Mouse (Mus musculus) cerebral cortex, adult 2 months (tissue): ENCODE data around the gene Cnot3.

ENCODE experiments used
- WGBS: fragments of 180-500 bp; shearing (Covaris S2); methylation state at CpG from one replicate; pipeline ENCODE4 v1.1.7; 2018; 5-methylcytosine and 5-hydroxymethylcytosine counted together

Cnot3 gene

DNA sequence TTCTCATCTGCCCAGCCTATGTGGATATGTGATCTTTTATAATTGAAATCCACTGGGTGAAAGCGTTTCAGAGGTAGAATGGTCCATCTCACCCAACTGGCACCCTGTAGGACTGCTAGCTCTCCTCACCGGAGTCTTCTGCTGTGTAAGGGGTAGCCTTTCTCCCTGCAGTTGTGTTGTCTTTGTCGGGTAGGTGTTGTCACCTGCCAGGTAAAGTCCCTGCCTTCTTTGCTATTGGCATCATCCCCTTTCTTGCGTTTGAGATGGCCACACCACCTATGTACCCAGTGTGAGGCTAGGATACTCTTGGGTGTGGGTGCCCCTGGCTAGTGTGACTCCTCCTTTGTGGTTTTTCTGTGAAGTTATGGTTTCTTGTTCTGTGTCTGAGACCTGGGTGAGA lies 1.6 kb downstream of the Cnot3 start:
- 47% methylated on average over 4 of the region's 4 CpGs for WGBS

DNA sequence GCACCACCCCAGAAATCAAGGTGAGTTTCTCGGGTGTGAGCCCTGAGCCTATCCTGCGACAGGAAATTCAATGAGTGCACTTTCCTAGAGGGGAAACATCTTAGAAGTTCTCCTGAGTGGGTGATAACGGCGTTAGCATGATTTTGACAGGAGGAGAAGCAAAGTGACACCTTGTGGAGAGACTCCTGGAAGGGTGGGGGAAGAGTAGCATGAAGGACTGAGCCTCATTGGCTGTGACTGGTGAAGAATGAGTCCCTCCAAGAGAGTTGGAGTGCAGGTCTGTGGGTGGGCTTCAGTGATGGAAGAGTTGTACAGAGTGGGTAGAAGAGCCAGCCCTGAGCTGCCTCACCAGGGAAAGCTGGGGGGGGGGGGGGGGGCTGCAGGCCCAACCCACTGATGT lies 11.9 kb downstream of the Cnot3 start:
- WGBS = 61% methylated on average over 4 of the region's 4 CpGs

DNA sequence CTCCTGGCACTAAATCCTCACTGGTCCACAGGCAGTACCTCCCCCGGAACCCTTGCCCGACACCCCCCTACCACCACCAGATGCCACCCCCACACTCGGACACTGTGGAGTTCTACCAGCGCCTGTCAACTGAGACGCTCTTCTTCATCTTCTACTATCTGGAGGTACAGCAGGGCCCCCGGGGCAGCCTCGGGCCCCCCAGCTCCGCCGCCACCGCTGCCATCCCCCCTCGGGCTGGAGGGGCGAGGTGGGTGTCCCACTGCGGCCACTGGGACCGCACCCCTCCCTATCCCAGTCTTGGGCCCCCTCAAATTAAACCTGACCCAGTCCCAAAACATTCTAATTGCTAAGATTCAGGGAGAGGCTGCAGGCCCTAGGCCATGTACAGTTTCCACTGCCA lies 13.5 kb downstream of the Cnot3 start:
- WGBS = 91% methylated on average over 14 of the region's 14 CpGs

DNA sequence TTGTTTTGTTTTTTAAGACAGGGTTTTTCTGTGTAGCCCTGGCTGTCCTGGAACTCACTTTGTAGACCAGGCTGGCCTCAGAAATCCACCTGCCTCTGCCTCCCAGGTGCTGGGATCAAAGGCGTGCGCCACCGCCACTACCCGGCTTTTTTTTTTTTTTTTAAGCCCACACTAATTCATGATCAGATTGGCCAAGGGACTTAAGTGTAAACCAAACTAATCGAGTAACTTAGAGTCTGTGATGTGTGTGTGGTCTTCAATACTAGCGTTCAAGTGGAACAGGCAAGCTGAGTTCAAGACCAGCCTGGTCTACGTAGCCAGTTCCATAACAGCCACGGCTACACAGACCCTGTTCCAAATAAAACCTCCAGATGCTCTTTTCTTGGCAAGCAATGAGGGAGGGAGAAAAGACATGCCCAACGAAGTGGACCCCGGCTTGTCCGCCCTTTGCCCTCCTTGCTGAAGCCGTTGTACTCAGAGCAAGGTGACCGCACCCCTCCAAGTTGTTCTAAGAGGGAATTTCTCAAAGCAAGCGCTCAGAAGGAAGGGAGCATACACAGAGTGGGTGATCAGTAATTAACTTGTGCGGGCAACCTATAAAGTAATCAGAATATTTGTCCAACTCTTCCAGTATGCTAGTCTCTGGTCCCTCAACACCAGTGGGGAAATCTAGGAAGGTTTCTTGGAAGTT lies 19.6 kb downstream of the Cnot3 start:
- WGBS = 22% methylated on average over 15 of the region's 15 CpGs

DNA sequence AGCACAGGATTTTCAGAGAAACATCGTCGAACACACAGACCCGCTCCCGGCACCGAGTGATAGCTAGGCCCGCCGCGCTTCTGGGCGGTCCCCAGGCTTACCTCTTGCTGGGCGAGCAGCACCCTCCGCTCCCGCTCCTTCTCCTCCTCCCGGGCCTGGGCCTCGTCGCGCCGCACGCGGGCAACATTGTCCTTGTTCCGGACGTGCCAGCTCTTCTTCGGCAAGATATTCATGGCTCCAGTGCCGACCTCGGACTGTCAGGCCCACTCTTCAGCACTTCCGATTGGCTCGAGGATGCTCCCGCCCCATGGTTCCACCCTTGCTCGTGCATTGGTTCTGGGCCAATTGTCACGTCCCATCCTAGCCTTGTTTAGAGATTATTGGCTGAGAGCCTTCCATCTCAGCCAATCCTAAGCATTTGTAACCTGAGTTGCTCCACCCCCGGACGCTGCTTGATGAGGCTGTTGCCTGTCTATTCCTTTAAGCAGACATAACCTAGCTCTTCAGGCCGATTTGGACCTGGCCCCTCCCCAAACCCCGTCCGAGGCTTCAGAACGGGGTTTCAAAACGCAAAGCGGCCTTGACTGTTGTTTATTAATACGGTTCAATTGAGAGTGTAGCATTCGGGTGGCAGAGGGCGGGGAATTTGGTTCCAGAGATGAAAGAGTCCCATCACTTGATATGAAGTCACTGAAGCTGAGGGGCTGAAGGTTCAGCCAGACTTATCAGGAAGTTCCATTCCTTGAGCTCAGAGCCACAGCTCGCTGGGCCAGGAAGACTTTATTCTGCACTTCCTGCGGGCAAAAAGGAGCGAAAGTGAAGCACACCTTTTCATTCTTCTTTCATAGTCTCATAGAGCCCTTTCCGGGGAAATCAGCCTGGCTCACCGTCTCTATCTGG lies 20.4 kb downstream of the Cnot3 start, which contains the start of gene Leng1:
TSS of gene Leng1 (minus strand) at position 626 of the 900 bp plus-strand sequence.
- WGBS = 2% methylated on average over 45 of the region's 45 CpGs

DNA sequence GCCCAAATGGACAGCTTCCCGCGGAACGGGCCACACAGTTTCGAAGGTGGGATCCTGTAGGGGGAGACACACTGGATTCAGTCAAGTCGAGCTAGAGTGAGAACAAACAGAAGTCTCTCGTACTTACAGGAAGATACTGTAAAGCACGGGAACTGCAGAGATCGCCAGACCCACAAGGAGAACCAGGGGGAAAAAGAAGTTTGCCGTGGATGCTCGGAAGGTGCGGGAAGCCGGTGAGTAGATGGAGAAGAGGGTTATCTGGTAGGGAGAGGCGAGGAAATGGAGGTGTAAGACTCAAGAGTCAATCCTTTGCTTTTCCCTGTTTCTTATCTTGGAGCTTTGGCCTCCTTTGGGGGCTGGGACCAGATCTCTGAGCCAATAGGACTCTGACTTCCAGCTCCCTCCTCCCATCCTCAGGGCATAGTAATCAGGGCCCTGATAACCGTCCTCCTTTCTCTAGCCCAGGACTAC lies 21.9 kb downstream of the Cnot3 start:
- WGBS = 41% methylated on average over 14 of the region's 14 CpGs

DNA sequence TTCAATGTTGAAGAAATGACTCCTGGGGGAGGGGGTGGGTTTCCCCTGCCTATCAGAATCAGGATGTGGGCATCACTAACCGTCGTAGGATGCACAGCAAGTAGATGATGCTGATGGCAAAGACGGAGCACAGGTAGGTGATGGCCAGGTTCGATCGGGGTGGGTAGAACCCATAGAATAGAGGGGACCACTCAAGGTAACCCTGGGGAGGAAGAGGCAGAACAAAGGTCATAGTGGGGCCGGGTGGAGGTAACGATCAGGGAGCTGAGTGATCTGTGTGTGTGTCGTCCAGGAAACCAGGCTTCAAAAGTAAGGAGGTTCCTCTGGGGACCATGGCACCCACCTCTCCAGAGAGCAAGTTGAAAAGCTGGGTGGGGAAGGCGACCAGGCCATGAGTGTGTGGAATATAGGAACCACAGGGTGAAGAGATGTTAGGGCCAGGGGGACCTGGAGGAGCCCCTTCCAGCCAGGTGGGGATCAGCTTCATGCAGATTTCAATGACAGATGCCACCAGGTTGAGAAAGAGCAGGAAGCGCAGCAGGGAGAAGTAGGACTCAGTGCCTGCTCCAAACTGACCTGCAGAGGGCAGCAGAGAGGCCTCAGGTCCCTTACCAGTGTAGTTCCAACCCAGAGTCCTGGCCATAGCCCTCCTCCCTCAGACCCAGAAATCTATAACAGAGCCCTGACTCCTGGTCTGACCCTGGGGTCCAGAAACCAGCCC lies 29.6 kb downstream of the Cnot3 start:
- 66% methylated on average over 10 of the region's 10 CpGs for WGBS

DNA sequence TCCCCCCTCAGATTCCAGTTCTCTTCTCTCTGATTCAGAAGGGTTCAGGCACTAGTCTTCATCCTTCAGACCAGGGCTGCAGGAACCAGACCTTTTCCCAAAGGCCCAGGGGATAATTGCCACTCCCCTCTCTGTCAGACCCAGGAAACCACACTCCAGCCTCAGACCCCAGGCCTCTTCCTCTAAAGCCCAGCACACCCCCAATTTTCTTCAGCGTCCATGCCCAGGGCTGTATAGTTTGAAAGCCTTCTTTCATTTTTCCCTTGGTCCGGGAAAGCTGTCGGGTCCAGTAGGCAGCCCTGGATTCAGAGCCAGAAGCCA lies 30.1 kb downstream of the Cnot3 start:
- 79% methylated on average over 3 of the region's 3 CpGs for WGBS

DNA sequence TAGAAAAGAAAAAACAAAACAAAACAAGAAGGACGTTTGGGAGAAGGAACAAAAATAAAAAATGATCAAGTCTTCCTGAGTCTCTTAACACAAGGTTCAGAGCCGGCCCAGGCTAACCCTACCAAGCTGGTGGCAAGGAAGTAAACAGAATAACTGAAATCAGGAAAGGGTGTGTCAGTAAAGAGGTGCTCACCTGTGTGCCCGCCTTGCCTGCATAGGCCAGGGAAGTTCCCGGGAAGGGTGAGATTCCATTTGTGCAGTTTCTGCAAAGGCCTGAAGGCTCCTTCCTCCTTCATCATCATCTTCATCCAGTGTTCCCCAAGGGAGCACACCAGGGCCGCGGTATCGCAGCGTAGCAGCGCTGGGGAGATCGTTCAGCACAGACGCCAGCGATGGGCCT lies 31.3 kb downstream of the Cnot3 start:
- WGBS = 89% methylated on average over 12 of the region's 12 CpGs

DNA sequence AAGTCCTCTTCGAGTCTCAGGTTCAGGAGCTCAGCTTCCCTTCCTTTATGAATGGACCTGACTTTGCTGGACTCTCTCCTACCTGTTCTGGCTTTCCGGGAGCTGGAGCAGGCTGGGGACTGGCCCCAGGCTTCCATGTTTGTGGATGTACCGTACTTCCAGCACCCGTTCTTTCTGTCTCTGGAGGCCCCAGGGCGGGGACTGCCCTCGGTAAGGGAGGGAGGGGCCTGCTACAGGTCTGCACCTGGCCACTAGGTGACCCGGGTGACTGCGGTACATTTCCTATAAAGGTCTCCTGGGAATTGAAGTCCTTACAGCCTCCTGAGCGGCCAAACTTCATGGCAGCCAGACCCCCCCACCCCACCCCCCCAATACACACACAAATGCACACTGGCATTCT lies 32.3 kb downstream of the Cnot3 start, which contains the start of gene Tmc4:
TSS of gene Tmc4 (minus strand) at position 212 of the 400 bp plus-strand sequence.
- WGBS = 63% methylated on average over 9 of the region's 9 CpGs

DNA sequence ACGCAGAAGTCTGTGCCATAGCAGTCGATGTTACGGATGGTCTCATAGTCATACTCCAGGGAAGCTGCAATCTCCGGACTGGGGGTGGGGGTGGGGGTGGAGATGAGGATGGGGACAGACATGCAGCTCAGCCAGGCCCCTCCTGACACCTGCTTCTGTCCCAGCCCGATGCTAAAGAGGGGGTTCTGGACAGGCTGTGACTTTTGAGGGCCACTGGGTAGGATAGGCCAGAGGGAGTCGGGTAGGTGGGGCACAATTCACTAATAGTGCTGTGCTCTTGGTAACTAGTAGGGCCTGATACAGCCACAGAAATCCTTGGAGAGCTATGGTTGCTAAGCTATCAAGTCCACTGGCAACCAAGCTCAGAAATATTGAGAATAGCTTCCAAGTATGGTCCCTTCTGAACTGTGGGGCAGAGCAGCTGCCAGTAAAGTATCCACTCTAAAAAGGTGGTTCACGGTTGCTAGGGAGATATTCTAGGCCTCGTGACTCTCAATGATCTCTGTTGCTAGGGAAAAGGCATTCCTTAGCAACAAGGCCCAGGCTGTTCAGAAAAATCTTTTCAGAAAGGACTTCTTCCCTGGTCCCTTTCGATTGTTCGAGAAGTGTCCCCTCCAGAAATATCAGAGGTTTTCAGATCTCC lies 39.0 kb downstream of the Cnot3 start:
- 59% methylated on average over 10 of the region's 10 CpGs for WGBS

DNA sequence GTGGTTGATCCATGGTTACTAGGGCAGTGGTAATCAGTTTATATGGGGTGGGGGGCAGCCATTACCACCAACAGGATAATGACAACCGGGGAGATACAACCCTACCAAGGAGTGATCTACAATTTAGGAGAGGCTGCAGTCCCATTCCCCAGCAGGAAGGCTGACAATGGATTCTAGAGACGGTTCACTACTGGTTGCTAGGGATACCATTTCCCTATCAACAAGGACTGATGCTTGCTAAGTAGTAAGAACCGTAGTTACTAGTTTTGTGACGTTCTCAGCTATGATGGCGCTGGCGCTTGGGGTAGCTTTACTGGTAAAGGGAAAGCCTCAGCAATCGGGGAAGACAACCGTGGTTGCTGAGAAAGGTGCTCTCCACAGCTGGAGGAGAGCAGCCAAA lies 39.6 kb downstream of the Cnot3 start:
- WGBS = 70% methylated on average over 8 of the region's 8 CpGs

DNA sequence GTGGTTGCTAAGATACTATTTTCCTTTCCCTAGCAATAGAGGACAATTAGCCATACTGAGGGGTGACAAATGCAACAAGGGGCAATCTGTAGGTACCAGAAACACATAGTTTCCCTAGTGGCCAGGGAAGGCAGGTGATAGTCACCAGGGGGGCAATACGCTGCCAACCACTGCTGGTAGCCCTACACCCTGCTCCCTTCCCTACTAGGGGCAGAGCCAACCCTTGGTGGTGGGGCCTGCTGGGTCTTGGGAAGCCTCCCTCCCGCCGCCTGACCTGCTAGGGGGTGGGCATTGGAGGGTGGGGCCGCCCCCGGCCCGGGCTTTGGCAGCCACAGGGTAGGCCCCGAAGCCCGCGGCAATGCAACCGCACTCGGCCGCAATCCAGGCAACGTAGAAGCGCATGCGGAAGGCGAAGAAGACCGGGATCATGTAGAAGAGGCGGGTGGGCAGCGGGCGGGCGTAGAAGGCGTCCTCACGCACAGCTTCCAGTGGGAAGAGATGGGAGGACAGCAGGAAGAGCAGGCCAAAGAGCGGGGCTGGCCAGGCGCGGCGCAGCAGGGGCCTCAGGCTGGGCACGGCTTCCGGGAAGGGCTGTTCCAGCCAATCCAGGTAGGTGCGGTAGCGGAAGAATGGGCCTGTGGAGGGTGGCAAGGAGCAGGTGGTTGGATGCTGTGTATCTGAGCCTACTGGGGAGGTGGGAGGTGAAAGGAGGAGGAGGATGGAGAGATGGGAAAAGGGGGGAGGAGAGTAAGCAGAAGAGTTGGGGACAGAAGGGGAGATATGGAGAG lies 40.5 kb downstream of the Cnot3 start:
- 90% methylated on average over 31 of the region's 31 CpGs for WGBS

DNA sequence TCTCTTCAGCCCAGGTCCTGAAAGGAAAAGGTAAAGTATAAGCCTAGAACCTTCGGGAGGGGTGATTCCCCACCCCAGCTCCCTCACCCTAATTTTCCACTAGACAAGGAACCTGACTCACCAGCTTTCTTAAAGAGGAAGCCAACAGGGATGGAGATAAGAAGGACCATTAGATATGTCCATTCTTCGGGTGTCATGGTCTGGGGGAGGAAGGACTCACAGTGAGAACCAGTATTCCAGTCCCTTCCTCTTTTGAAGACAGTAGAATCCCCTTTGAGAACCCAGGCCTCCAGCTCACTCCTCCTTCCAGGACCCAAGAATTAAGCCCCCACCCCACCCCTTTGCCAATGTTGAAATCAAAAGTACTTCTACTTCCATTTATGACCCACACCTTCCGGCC lies 46.9 kb downstream of the Cnot3 start:
- WGBS = 28% methylated on average over 3 of the region's 3 CpGs

DNA sequence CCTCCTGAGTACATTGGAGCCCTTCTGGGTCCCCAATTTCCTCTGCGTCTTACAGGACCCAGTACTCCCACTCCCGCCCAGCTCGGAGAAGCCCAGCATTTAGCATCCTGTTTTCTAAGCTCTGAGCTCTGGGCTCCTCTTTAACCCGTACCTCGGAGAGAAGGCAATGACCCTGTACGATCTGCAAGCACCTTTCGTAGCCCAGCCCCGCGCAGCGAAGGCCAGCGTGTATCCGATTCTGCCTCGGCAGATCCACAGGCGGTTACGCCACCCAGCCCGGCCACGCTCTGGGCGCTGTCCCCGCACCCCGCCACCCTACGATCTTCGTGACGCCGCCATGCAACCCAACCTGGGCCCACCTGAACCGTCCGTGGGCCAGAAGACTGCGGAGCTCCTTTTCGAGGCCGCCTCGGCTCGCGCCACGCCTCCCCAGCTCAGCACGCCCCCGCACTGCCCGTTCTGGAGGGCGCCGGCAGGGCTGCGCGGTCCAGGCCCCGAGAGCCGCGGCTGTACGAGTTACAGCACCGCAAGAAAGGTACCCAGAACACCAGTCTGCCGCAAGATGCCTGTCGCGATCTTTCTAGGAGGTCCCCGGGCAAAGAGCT lies 47.4 kb downstream of the Cnot3 start, which contains the start of gene Tsen34:
TSS of gene Tsen34 (plus strand) at position 482 of the 605 bp plus-strand sequence.
- WGBS = under 1% methylated on average over 49 of the region's 49 CpGs

DNA sequence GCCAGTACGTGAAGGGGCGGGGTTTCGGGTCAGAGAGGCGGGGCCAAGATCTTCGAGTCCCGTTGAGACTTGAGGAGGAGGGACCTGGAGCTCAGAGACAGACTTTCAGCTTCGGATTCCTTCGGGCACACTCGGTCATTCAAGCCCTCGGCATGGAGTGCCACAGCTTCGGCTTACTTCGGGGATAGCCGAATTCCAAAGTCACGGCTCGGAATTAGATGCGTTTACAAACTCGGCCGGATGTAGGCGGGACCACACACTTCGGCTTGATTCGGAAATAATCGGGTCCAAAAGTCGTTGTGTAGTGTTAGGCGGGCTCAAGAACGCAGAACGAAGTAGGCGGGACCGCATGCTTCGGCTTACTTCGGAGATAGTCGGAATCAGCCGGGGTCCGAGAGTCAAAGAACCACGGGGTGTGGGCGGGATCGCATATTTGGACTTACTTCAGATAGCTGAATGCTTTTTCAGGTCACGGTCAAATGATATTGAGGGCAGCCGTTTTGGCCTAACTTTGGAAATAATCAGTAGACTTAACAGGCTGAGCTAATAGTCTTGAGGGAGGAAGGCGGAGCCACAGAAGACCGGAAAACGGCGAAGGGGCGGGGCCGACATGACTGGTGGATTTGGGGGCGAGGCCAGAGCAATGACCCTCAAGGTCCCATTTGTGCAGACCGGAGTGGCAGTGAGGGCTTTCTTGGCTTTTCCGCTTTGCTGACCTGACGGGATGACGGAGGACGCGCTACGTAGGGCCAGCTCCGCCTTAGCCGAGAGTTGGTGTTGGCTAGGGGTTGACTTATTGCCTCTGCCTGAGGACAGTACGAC lies 48.1 kb downstream of the Cnot3 start, which contains the start of gene Mboat7:
TSS of gene Mboat7 (minus strand) at position 537 of the 822 bp plus-strand sequence.
- under 1% methylated on average over 55 of the region's 55 CpGs for WGBS

DNA sequence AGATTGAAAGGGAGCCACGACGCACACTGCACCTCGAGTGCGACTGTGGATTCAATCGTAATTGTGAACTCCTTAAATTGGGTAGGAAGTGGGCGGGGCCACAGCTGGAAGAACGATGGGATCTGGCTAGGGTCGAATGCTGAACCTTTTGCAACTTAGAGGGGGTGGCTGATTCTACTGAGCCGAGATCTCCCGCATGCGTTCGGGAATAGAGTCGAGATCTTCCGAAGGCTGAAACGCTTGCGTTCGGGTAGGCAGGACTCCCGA lies 48.7 kb downstream of the Cnot3 start:
- under 1% methylated on average over 18 of the region's 18 CpGs for WGBS

DNA sequence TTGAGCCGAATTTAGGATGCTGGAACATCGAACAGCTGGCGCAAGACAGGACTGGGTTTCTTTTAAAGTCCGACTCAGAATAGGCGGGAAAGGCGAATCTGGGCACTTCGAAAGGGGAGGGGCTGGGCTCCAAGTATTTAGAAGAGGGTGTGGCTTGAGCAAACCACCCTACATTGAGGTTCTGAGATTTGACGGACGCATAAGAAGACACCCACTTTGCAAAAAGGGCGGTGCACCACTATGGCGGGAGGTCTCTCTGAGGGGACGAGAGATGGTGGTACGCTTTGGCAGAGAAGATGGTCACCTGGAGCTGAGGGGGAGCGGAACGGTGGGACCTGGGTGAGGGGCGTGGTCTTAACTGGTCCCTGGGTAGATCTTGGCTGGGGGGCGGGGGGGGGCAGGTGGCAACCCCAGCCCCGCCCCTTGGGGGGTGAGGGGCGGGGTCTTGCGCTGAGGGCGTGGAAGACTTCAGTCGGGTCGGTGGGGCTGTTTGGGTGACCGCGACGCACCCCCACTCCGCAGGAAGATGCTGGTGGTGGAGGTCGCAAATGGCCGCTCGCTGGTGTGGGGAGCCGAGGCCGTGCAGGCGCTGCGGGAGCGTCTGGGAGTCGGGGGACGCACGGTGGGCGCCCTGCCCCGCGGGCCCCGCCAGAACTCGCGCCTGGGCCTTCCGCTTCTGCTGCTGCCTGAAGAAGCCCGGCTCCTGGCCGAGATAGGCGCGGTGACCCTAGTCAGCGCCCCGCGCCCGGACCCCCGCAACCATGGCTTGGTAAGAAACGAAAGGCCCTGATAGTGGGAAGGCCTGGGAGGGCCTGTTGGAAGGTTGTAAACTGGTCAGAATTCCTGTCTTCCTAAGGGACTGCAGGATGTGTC lies 49.2 kb downstream of the Cnot3 start:
- WGBS = 1% methylated on average over 52 of the region's 55 CpGs

DNA sequence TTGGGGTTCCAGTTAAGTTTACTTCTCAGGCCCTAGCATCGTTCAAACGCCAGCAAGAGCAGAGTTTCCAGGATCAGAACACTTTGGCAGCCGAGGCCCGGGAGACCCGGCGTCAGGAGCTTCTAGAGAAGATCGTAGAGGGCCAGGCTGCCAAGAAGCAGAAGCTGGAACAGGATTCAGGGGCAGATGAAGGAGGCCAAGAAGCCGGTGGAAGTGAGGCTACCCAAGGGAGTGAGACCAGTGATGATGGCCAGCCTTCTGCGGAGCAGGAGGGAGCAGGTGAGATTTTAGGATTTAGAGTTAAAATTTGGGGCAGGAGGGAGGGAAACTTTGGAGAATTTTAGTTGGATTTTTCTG lies 49.9 kb downstream of the Cnot3 start:
- 12% methylated on average over 9 of the region's 9 CpGs for WGBS
